Mouse (Mus musculus) neural tube, embryonic 10.5 days (tissue): ENCODE results near the gene Xpr1.

Source experiments
- DNase-seq: peaks from one replicate; pipeline ENCODE4 v3.0.0-alpha.2; 2017; ENCODE audit warnings: low spot score; ENCODE audit errors: extremely low spot score

The Xpr1 gene

GRCm38 (mm10) chr1:155407697-155408576, 9.3 kb downstream of the Xpr1 start:
- no peak for DNase-seq

- no peak for DNase-seq
These were observed 17.2 kb downstream of the Xpr1 start for GRCm38 (mm10) chr1:155400056-155400455.

DNA sequence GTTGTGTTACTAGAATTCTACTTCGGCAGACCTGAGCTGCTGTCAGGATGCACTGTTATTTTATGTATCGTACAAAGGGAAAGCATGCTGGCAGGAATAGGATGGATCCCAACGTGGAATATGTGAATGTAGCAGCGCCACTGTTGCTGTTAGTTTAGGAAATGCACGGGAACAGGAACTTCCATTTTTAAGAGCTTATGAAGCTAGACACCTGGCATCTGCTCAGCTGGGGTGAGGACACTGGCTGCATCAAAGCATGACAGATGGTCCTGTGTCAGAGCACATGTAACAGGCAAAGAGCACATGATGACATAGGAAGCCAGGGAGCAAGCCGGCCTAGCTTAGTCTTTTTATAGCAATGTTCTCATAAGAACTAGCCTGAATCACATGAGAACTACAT, 22.4 kb downstream of the Xpr1 start:
- DNase-seq = no peak

DNA sequence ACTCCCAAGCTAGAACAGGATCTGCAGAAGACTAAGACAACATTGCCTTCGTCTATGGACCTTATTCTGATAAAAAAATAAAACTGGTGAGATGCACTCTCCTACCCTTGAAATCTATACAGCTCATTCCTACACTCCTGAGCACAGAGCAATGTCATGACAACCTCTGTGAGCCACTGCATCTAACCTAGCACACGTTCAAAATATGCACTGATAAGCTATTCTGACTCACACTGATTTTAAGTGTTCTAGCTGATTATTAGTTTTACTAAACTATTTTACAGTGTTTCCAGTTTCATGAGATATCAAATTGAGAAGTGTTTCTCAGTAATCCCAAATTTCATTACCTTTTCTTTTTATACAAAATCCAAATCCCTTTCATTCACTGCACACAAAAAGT, 23.2 kb downstream of the Xpr1 start:
- no peak for DNase-seq

DNA sequence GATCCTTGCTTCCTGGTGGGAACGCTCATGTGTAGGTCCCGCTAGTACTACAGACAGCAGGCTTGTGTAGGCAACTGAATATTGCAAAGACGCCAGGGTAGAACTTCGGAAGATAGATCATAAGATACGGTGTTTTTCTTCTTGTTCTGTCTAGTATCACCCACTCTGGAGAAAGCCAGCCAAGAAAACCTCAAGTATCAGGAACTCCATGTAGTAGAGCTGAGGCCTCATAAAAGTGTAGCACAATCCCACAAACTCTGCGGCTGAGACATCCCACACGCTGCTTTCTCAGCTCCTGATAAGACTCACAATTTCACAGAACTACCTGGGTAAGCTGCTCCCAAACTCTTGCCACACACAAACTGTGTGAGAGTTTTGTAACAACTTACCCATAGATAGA, 24.4 kb downstream of the Xpr1 start:
- no peak for DNase-seq

DNA sequence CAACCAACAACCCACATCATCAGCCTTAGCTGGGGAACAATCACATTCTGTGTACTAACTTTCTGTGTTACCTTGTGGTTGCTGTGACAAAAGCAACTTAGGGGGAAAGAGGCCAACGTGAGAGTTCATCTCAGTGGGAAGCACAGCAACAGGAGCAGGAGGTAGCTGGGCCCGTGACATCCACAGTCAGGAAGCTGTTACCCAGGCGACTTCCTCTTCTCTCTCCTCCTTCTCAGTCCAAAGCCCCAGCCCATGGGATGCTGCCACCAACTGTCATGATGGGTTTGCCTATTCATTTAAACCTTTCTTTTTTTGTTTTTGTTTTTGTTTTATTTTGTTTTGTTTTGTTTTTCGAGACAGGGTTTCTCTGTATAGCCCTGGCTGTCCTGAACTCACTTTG, 25.7 kb downstream of the Xpr1 start:
- no peak for DNase-seq

- DNase-seq = no peak
These were observed 28.8 kb downstream of the Xpr1 start for GRCm38 (mm10) chr1:155388418-155388817.

DNA sequence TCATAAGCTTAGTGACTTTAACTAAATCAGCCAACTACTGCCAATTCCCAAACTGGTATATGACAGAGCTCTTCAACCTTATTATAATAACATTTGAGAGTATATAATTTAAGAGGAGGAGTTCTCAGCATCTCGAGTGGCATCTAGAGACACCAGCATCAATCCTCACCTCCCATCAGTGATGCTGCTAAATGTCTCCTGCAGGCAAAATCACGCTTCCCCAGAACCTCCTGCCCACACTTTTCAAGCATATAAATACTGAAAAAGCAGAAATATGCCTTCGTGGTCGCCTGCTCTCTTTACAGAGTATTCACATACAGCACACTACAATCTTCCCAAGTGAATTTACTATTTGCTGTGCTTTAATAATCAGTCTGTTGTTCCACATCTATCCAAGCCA, 30.7 kb downstream of the Xpr1 start:
- DNase-seq = no peak

DNA sequence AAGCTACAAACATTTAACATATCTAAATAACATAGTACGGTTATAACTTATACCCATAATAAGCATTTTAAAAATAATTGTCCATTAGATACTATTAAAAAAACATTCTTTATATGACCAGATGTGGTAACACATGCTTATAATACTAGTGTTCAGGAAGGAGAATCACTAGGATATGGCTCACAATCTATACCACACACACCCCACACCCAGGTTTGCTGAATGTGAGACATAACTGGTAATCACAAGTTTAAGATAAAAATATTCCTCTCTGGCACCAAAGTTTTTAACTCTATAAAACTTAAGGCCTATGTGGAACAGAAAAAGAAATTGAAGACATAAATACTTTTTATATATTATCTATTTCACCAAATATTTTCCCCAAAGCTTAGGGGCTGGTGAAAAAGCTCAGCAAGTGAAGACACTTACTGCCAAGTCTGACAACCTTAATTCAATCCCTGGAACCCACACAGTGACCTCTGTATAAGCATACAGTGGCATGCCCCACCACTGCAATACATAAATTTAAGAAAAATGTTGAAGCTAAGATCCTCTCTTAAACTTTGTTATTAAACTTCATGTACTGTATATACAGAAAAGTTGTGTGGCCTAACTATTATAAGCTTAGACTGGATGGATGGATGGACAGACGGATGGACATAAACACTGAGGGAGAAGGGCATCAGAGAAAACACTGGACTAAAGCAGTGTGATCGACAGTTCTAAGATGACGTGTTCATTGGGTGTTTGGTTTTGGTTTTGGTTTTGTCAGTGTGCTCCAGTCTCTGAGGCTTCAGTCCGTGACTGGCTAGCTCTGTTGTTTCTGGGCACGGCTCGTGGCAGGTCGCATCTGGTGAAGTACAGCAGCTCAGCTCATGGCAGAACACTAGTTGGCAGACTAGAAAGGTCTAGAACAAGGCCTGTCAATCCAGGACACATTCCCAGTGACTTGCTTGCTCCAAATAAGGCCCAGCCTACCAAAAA, 33.6 kb downstream of the Xpr1 start:
- DNase-seq = no peak

DNA sequence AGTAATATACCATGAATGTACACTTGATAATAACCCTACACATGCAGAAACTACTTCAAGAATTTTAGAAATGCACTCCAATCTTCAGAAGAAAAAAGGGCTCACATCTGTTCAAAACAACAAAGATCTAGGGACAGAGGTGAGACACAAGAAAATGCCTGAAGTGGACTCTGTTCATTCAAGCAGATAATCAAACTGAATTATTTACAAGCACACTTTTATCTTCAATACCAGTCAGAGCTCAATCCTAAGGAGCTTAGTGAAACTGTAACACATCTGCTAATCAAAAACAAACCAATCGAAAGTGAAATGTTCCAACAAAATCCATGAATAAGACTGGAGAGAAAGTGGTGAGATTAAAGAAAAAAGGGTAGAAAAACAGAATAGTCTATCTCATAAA, 35.3 kb downstream of the Xpr1 start:
- DNase-seq = no peak

GRCm38 (mm10) chr1:155379289-155379688, 37.9 kb downstream of the Xpr1 start:
- DNase-seq = no peak

- no peak for DNase-seq
These were observed 44.4 kb downstream of the Xpr1 start for GRCm38 (mm10) chr1:155372821-155373220.

DNA sequence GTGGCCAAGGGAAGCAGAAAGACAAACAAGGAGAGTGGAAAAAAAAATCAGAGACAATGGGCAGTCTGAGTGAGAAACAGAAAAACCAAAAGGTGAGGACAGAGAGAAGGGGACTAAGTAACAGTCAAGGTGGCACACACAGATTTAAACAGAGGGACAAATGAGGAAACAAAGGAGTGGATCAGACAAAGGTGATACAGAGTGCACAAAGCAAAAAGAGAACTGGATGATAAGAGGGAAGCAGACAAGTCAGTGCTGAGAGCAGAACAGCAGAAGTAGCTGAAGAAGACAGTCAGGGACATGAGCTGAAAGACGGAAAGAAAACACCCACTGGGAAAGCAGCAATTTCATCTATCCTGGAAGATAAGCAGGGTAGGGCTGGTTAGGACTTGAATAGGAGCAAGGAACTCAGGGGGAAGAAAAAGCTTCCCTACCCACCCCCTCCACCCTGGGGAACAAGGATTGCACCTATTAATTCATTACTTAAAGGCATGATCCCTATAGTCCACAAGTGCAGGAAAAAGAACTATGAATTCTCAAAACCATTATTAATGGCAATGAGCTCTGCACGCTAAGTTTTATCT, 47.0 kb downstream of the Xpr1 start:
- DNase-seq = no peak

DNA sequence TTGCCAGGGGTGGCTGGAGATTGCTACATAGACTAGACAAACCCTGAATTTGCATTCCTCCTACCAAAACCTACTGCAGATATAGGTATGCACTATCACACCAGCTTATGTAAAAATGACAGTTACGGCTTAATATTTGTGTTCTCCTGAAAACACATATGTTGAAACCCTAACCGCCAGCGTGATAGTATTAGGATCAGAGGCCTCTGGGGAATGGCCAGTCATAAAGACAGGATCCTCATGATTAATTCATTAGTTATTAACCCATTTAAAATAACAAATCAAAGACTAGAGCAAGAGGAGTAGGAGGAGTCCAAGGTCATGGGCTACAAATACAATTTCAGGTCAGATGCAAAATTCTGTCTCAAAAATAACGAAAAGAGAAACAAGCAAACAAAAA, 50.8 kb downstream of the Xpr1 start:
- DNase-seq = no peak

GRCm38 (mm10) chr1:155361502-155362126, 55.6 kb downstream of the Xpr1 start:
- DNase-seq = no peak

GRCm38 (mm10) chr1:155353096-155353495, 64.1 kb downstream of the Xpr1 start:
- no peak for DNase-seq

- no peak for DNase-seq
These were observed 65.7 kb downstream of the Xpr1 start for GRCm38 (mm10) chr1:155351527-155351926.

- no peak for DNase-seq
These were observed 68.7 kb downstream of the Xpr1 start for GRCm38 (mm10) chr1:155348491-155348890.

DNA sequence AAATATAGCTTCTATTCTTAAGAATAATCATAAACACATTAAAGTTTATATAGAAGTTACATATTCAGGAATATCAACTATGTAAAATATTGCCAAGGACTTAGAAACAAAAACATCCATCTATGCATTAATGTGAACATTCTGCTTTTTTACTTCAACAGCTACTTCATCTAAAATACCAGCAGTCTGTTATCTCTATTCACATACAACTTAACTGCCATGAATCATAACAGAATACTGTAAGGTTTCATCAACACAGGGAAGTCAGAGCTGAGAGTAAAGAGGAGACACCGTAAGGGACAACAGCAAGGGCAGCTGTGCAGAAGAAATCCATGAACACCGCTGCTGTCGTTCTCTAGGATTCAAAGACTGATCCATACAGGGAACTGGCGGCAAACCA, 69.9 kb downstream of the Xpr1 start:
- no peak for DNase-seq

DNA sequence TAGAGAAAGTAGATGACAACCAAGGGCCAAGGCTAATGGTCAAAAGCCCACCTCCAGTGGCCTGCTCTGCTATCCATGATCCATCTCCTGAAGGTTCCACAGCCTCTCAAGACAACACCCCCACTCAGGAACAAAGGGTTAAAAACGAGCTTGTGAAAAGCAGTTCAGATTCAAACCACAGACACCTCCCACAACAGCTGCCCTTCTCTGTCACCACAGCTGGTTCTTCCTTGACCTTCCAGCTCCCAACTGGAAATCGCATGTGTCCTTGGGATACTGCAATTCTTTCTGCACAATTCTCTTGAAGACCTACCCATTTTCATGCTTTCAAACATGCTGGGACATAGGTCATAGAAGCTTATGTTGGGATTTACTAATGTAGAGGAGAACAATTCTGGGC, 73.2 kb downstream of the Xpr1 start:
- DNase-seq = no peak

DNA sequence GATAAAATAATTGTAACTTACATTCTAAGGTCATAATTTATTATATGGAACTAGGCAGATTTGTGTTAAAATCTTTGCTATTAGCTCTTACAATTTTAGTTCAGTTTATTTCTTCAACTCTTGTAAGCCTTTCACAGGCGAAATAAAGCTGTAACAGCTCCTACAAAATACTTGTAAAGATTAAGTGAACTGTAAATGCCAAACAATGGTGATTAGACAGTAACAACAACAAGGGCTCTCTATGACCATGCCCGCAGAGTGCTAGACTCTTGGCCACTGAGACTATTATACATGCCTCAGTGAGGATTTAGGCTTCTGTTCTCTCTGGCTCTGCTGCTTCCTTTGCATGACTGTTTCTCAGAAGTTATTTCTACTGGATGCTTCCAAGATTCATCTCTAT, 77.6 kb downstream of the Xpr1 start:
- no peak for DNase-seq
